Mouse (Mus musculus) embryonic facial prominence, embryonic 15.5 days (tissue): ENCODE data around the gene 4930595D18Rik. TPM values are rescaled to one million over a fixed set of nuclear protein-coding genes. Genes with fewer than 3 reads are reported as not detected.

Experiments used
- ATAC-seq: fragments of 200-750 bp; cut with Nextera tagmentation; 2 replicates; pipeline ENCODE4 v1.8.0; 2017; ENCODE audit warnings: low read depth, moderate TSS enrichment; ENCODE audit not compliant: insufficient number of reproducible peaks, low FRiP score, low TSS enrichment
- H3K27ac ChIP-seq: fragments of 300-500 bp; sonication (generic); replicated peaks from 2 replicates; pipeline ENCODE4 v1.5.1; 2015; ENCODE audit warnings: mild to moderate bottlenecking, inconsistent platforms
- H3K27me3 ChIP-seq: fragments of 300-500 bp; sonication (generic); 2 replicates; pipeline ENCODE4 v1.6.1; 2015; ENCODE audit warnings: inconsistent platforms
- H3K36me3 ChIP-seq: fragments of 300-500 bp; sonication (generic); 2 replicates; pipeline ENCODE4 v1.6.1; 2015; ENCODE audit warnings: mild to moderate bottlenecking, inconsistent platforms
- H3K4me1 ChIP-seq: fragments of 300-500 bp; sonication (generic); 2 replicates; pipeline ENCODE4 v1.6.1; 2015; ENCODE audit warnings: inconsistent platforms
- H3K4me2 ChIP-seq: fragments of 300-500 bp; sonication (generic); replicated peaks from 2 replicates; pipeline ENCODE4 v1.6.1; 2015; ENCODE audit warnings: mild to moderate bottlenecking, inconsistent platforms
- H3K4me3 ChIP-seq: fragments of 300-500 bp; sonication (generic); replicated peaks from 2 replicates; pipeline ENCODE4 v1.5.1; 2015; ENCODE audit warnings: mild to moderate bottlenecking, inconsistent platforms
- H3K9ac ChIP-seq: fragments of 300-500 bp; sonication (generic); 2 replicates; pipeline ENCODE4 v1.6.1; 2015; ENCODE audit warnings: inconsistent platforms
- H3K9me3 ChIP-seq: fragments of 300-500 bp; sonication (generic); replicated peaks from 2 replicates; pipeline ENCODE4 v1.6.1; 2016; ENCODE audit warnings: inconsistent platforms
- WGBS: fragments of 180-500 bp; shearing (Covaris S2); methylation state at CpG from one replicate; pipeline ENCODE4 v1.1.7; 2015; 5-methylcytosine and 5-hydroxymethylcytosine counted together
- polyA plus RNA-seq: library from polyadenylated mRNA; unstranded; fragments of >200 nt; fragmentation: Nextera tagmentation; extraction: Ambion mirVana; gene quantifications from 2 replicates; pipeline ENCODE4 v1.2.1, GENCODE M21; 2015

Gene 4930595D18Rik
- polyA plus RNA-seq, 1 experiment from 2014 or later: not detected

GRCm38 (mm10) chr12:111193331-111193730, 9.0 kb upstream of the 4930595D18Rik start:
- H3K36me3 ChIP-seq: no peaks in the 10 kb centered on the region; the same call in 1 of the 2 replicates
- H3K27me3 ChIP-seq: no peaks in the 10 kb centered on the region
- H3K4me3 ChIP-seq: no peak overlapping the region
- no peak overlapping the region for H3K9ac ChIP-seq
- H3K4me2 ChIP-seq: no peak overlapping the region
- no peak overlapping the region; the same call in 1 of the 2 replicates for H3K27ac ChIP-seq
- no peak for ATAC-seq
- no peaks in the 10 kb centered on the region for H3K9me3 ChIP-seq
- H3K4me1 ChIP-seq: peaks cover 23% of the 10 kb centered on the region
- WGBS: 70% methylated on average over 9 of the region's 9 CpGs

- no peak for ATAC-seq
- 70% methylated on average over 6 of the region's 6 CpGs for WGBS
These were observed 8.5 kb upstream of the 4930595D18Rik start for GRCm38 (mm10) chr12:111192777-111193176.

GRCm38 (mm10) chr12:111190891-111191290, 6.6 kb upstream of the 4930595D18Rik start:
- no peak for ATAC-seq
- Histone ChIP-seq H3K9ac (no peak overlapping the region), H3K27ac (no peak overlapping the region), H3K4me1 (peaks cover 23% of the 10 kb centered on the region), H3K27me3 (no peaks in the 10 kb centered on the region), H3K9me3 (no peaks in the 10 kb centered on the region), H3K4me3 (no peak overlapping the region), H3K36me3 (no peaks in the 10 kb centered on the region; the same call in 1 of the 2 replicates), H3K4me2 (no peak overlapping the region)
- WGBS: 53% methylated on average over 2 of the region's 2 CpGs

More at GRCm38 (mm10) chr12:111192777-111193176, 8.5 kb upstream of the 4930595D18Rik start:
- peaks cover 23% of the 10 kb centered on the region for H3K4me1 ChIP-seq
- no peaks in the 10 kb centered on the region for H3K27me3 ChIP-seq
- H3K36me3 ChIP-seq: no peaks in the 10 kb centered on the region; the same call in 1 of the 2 replicates
- no peaks in the 10 kb centered on the region for H3K9me3 ChIP-seq
- H3K27ac ChIP-seq: no peak overlapping the region
- H3K9ac ChIP-seq: no peak overlapping the region
- no peak overlapping the region for H3K4me2 ChIP-seq
- no peak overlapping the region for H3K4me3 ChIP-seq

- WGBS: 80% methylated on average over 5 of the region's 5 CpGs
- ATAC-seq: no peak
These were observed 6.1 kb upstream of the 4930595D18Rik start for GRCm38 (mm10) chr12:111190355-111190754.

GRCm38 (mm10) chr12:111188295-111188694, 4.0 kb upstream of the 4930595D18Rik start:
- no peak overlapping the region for H3K27ac ChIP-seq
- no peak overlapping the region for H3K4me2 ChIP-seq
- no peak overlapping the region for H3K9ac ChIP-seq
- no peak overlapping the region for H3K4me3 ChIP-seq
- WGBS: 85% methylated on average over 4 of the region's 4 CpGs
- no peak for ATAC-seq
- no peaks in the 10 kb centered on the region; the same call in 1 of the 2 replicates for H3K36me3 ChIP-seq
- no peaks in the 10 kb centered on the region for H3K9me3 ChIP-seq
- no peaks in the 10 kb centered on the region for H3K27me3 ChIP-seq
- H3K4me1 ChIP-seq: peaks cover 17% of the 10 kb centered on the region

More at GRCm38 (mm10) chr12:111190355-111190754, 6.1 kb upstream of the 4930595D18Rik start:
- peaks cover 23% of the 10 kb centered on the region for H3K4me1 ChIP-seq
- H3K9me3 ChIP-seq: no peaks in the 10 kb centered on the region
- H3K4me3 ChIP-seq: no peak overlapping the region
- H3K27ac ChIP-seq: no peak overlapping the region
- H3K36me3 ChIP-seq: no peaks in the 10 kb centered on the region; the same call in 1 of the 2 replicates
- H3K4me2 ChIP-seq: no peak overlapping the region
- no peaks in the 10 kb centered on the region for H3K27me3 ChIP-seq
- H3K9ac ChIP-seq: no peak overlapping the region

GRCm38 (mm10) chr12:111186986-111187385, 2.7 kb upstream of the 4930595D18Rik start:
- Histone ChIP-seq H3K27ac (no peak overlapping the region), H3K9me3 (no peaks in the 10 kb centered on the region), H3K4me3 (no peak overlapping the region), H3K4me1 (0 out of 2 replicates have a peak, but pooled peaks cover 8% of the 10 kb centered on the region), H3K4me2 (no peak overlapping the region), H3K36me3 (no peaks in the 10 kb centered on the region; the same call in 1 of the 2 replicates), H3K27me3 (no peaks in the 10 kb centered on the region), H3K9ac (no peak overlapping the region)
- 86% methylated on average over 3 of the region's 3 CpGs for WGBS
- no peak for ATAC-seq

- 94% methylated on average over 6 of the region's 6 CpGs for WGBS
- no peak for ATAC-seq
- H3K4me2 ChIP-seq: no peak overlapping the region
These were observed 1.9 kb downstream of the 4930595D18Rik start for GRCm38 (mm10) chr12:111182378-111182777.

GRCm38 (mm10) chr12:111181848-111182247, 2.4 kb downstream of the 4930595D18Rik start:
- no peak overlapping the region for H3K9ac ChIP-seq
- no peaks in the 10 kb centered on the region for H3K36me3 ChIP-seq
- 0 out of 2 replicates have a peak, but pooled peaks cover 2% of the 10 kb centered on the region for H3K4me1 ChIP-seq
- no peak overlapping the region for H3K4me2 ChIP-seq
- H3K4me3 ChIP-seq: no peak overlapping the region
- H3K27me3 ChIP-seq: no peaks in the 10 kb centered on the region
- ATAC-seq: no peak
- no peak overlapping the region for H3K27ac ChIP-seq
- WGBS: 79% methylated on average over 5 of the region's 5 CpGs
- H3K9me3 ChIP-seq: no peaks in the 10 kb centered on the region

More at GRCm38 (mm10) chr12:111182378-111182777, 1.9 kb downstream of the 4930595D18Rik start:
- Histone ChIP-seq H3K9ac (no peak overlapping the region), H3K4me1 (0 out of 2 replicates have a peak, but pooled peaks cover 2% of the 10 kb centered on the region), H3K27ac (no peak overlapping the region), H3K36me3 (no peaks in the 10 kb centered on the region), H3K27me3 (no peaks in the 10 kb centered on the region), H3K4me3 (no peak overlapping the region), H3K9me3 (no peaks in the 10 kb centered on the region)

- Histone ChIP-seq H3K27ac (no peak overlapping the region), H3K9ac (no peak overlapping the region), H3K27me3 (no peaks in the 10 kb centered on the region), H3K36me3 (no peaks in the 10 kb centered on the region), H3K4me1 (no peaks in the 10 kb centered on the region), H3K4me2 (no peak overlapping the region), H3K9me3 (no peaks in the 10 kb centered on the region), H3K4me3 (no peak overlapping the region)
- WGBS: 77% methylated on average over 4 of the region's 4 CpGs
- no peak for ATAC-seq
These were observed 5.5 kb downstream of the 4930595D18Rik start for GRCm38 (mm10) chr12:111178772-111179171.

- Histone ChIP-seq H3K4me3 (no peak overlapping the region), H3K27ac (no peak overlapping the region), H3K4me2 (no peak overlapping the region), H3K9me3 (no peaks in the 10 kb centered on the region), H3K27me3 (no peaks in the 10 kb centered on the region), H3K9ac (no peak overlapping the region), H3K4me1 (peaks cover 25% of the 10 kb centered on the region), H3K36me3 (0 out of 2 replicates have a peak, but pooled peaks cover 4% of the 10 kb centered on the region)
- 84% methylated on average over 4 of the region's 4 CpGs for WGBS
- no peak for ATAC-seq
These were observed 15.4 kb downstream of the 4930595D18Rik start for GRCm38 (mm10) chr12:111168891-111169290.

- 0 out of 2 replicates have a peak, but pooled peaks cover 2% of the 10 kb centered on the region for H3K36me3 ChIP-seq
- peak; percentile 8; the same call in 1 of the 2 replicates for ATAC-seq
- H3K4me3 ChIP-seq: peak overlapping the region; percentile 79
- H3K27me3 ChIP-seq: no peaks in the 10 kb centered on the region
- peak overlapping the region; percentile 84 for H3K4me2 ChIP-seq
- no peaks in the 10 kb centered on the region for H3K9me3 ChIP-seq
- WGBS: under 1% methylated on average over 39 of the region's 48 CpGs
- peak overlapping the region; percentile 88 for H3K27ac ChIP-seq
- H3K4me1 ChIP-seq: peaks cover 36% of the 10 kb centered on the region
- peak overlapping the region; percentile 79 for H3K9ac ChIP-seq
These were observed 17.5 kb downstream of the 4930595D18Rik start for GRCm38 (mm10) chr12:111166681-111167289.
